Mouse (Mus musculus): ENCODE measurements at regions not wholly inside any gene's neighbourhood (a gene's known extent, or its start where the extent isn't known, plus 50 kb on each side); places are given as distances from the start of the nearest gene placed in this dataset.

DNA sequence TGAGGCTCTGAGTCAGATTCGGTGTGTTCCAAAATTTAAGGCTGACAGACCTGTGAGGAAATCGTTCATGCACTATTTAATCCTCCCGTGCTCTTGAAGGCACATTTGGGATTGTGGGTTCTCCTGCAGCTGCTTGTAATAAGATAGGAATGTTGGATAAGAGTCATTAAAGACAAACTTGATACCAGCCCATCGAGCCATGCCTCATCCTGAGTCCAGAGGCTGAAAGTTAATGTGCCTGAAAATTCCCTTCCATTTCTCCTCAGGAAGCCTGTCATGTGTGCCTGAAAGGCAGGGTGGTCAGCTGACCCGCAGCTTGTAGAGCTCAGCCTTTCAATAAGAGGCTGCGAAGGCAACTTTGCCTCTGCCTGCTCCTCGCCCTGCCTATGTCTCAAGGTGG lies 113.4 kb upstream of the Ranbp3l start:
- no peak overlapping the region for H3K4me3 ChIP-seq (ENCODE audit: insufficient read depth in 1 of 2, low read depth in 1 of 2, low read length in 2 of 2, poor library complexity in 1 of 2, severe bottlenecking in 1 of 2)
- no peak overlapping the region for H3K9ac ChIP-seq (ENCODE audit: insufficient read depth, low read depth, low read length, poor library complexity, severe bottlenecking)
- in situ Hi-C loops (cut with MboI; ENCODE audit: low sequenced_read_pairs in 2 of 2, unreplicated experiment in 2 of 2), result no loop called here
- H3K27ac ChIP-seq (ENCODE audit: insufficient read depth, low read depth, low read length, poor library complexity, severe bottlenecking), result no peak overlapping the region
- H3K9me3 ChIP-seq (ENCODE audit: control insufficient read depth, insufficient read depth, low read depth, low read length), result no peaks in the 10 kb centered on the region
- DNase-seq (ENCODE audit: low read depth, low spot score), result no peak
- TF ChIP-seq MAFK (IDR thresholded peaks at IDR 0.05; ENCODE audit: insufficient read depth, low read depth, low read length), result no peak
- no peak for TF ChIP-seq ZNF384 (IDR thresholded peaks at IDR 0.05; ENCODE audit: low read depth, low read length)
- TF ChIP-seq ZC3H11A (IDR thresholded peaks at IDR 0.05; ENCODE audit: borderline replicate concordance, low read depth, low read length), result no peak
- no peak for TF ChIP-seq CHD2 (IDR thresholded peaks at IDR 0.05; ENCODE audit: low read depth, low read length)
- TF ChIP-seq HCFC1 (IDR thresholded peaks at IDR 0.05; ENCODE audit: borderline replicate concordance, insufficient read depth, low read length), result no peak
- no peaks in the 10 kb centered on the region for H3K36me3 ChIP-seq (ENCODE audit: control insufficient read depth, insufficient read depth, low read length, poor library complexity, severe bottlenecking)
- H3K4me1 ChIP-seq (ENCODE audit: control insufficient read depth in 2 of 2, insufficient read depth in 2 of 2, low read length in 2 of 2, poor library complexity in 1 of 2), result no peaks in the 10 kb centered on the region

DNA sequence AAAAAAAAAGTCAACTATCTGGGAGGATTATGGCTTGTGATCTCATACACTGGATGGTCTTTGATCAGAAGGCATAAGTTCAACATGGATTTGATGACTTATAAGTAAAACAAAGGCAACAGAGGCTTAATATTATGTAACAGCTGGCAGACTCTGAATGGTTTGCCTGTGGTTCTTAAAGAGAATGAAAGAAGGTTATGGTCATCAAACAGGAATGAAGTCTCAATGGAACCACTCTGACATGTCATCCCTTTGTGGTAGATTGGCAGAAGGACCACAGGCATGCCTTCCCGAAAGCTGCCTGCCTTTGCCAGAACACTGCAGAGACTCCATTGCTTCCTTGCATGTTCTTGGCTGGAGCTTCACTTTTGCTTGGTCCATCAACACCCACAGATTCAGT lies 116.8 kb upstream of the Ranbp3l start:
- Histone ChIP-seq H3K36me3 (ENCODE audit: control insufficient read depth, insufficient read depth, low read length, poor library complexity, severe bottlenecking) (no peaks in the 10 kb centered on the region), H3K27ac (ENCODE audit: insufficient read depth, low read depth, low read length, poor library complexity, severe bottlenecking) (no peak overlapping the region), H3K4me1 (ENCODE audit: control insufficient read depth in 2 of 2, insufficient read depth in 2 of 2, low read length in 2 of 2, poor library complexity in 1 of 2) (no peaks in the 10 kb centered on the region), H3K4me3 (ENCODE audit: insufficient read depth in 1 of 2, low read depth in 1 of 2, low read length in 2 of 2, poor library complexity in 1 of 2, severe bottlenecking in 1 of 2) (no peak overlapping the region), H3K9me3 (ENCODE audit: control insufficient read depth, insufficient read depth, low read depth, low read length) (no peaks in the 10 kb centered on the region), H3K9ac (ENCODE audit: insufficient read depth, low read depth, low read length, poor library complexity, severe bottlenecking) (no peak overlapping the region)
- TF ChIP-seq HCFC1 (IDR thresholded peaks at IDR 0.05; ENCODE audit: borderline replicate concordance, insufficient read depth, low read length) (no peak), MAFK (IDR thresholded peaks at IDR 0.05; ENCODE audit: insufficient read depth, low read depth, low read length) (no peak), ZC3H11A (IDR thresholded peaks at IDR 0.05; ENCODE audit: borderline replicate concordance, low read depth, low read length) (no peak), ZNF384 (IDR thresholded peaks at IDR 0.05; ENCODE audit: low read depth, low read length) (no peak), CHD2 (IDR thresholded peaks at IDR 0.05; ENCODE audit: low read depth, low read length) (no peak)
- DNase-seq (ENCODE audit: low read depth, low spot score), result no peak
- in situ Hi-C loops (cut with MboI; ENCODE audit: low sequenced_read_pairs in 2 of 2, unreplicated experiment in 2 of 2), result no loop called here

DNA sequence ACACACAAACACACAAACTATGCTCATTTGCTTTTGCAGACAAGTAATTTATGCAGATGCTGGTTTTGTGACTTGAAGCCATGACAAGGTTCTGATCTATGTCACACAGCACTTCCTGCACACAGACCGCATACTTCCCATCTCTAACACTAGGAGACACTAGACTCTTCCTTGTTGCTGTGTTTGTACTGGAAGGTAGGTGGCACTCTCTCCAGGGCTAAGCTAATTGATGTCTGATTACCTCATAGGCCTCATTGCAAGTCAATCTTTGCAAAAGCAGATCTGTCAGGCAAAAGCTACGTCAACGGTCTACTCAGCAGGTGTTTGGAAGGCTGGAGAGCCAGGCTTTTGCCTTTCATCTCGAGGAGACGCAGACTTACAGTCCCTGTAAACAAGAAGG lies 118.3 kb upstream of the Ranbp3l start:
- no peak for DNase-seq (ENCODE audit: low read depth, low spot score)
- H3K27ac ChIP-seq (ENCODE audit: insufficient read depth, low read depth, low read length, poor library complexity, severe bottlenecking), result no peak overlapping the region
- no peak overlapping the region for H3K4me3 ChIP-seq (ENCODE audit: insufficient read depth in 1 of 2, low read depth in 1 of 2, low read length in 2 of 2, poor library complexity in 1 of 2, severe bottlenecking in 1 of 2)
- peak; percentile 16 for TF ChIP-seq ZC3H11A (IDR thresholded peaks at IDR 0.05; ENCODE audit: borderline replicate concordance, low read depth, low read length)
- no peak for TF ChIP-seq MAFK (IDR thresholded peaks at IDR 0.05; ENCODE audit: insufficient read depth, low read depth, low read length)
- in situ Hi-C loops (cut with MboI; ENCODE audit: low sequenced_read_pairs in 2 of 2, unreplicated experiment in 2 of 2), result no loop called here
- H3K36me3 ChIP-seq (ENCODE audit: control insufficient read depth, insufficient read depth, low read length, poor library complexity, severe bottlenecking), result no peaks in the 10 kb centered on the region
- no peaks in the 10 kb centered on the region for H3K9me3 ChIP-seq (ENCODE audit: control insufficient read depth, insufficient read depth, low read depth, low read length)
- no peaks in the 10 kb centered on the region for H3K4me1 ChIP-seq (ENCODE audit: control insufficient read depth in 2 of 2, insufficient read depth in 2 of 2, low read length in 2 of 2, poor library complexity in 1 of 2)
- no peak overlapping the region for H3K9ac ChIP-seq (ENCODE audit: insufficient read depth, low read depth, low read length, poor library complexity, severe bottlenecking)

DNA sequence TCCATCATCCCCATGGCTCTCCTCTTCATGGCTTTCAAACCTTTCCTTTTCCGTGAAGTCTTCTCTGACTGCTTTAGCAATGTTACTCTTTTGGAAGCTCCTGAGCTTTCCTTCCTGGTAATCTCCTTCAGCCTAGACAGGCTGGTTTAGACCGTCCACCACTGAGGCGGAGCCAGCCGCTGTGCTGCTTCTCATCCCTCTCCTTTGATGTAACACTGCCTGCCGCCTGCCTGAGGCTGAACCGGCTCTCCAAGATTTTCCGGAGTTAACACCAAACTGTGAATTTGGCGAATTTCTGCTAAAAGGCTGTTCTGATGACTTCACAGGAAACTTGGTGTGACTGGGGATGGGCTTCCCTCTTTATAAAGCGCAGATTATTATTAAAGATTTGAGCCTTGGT lies 125.6 kb upstream of the Ranbp3l start:
- Histone ChIP-seq H3K9me3 (ENCODE audit: control insufficient read depth, insufficient read depth, low read depth, low read length) (no peaks in the 10 kb centered on the region), H3K4me1 (ENCODE audit: control insufficient read depth in 2 of 2, insufficient read depth in 2 of 2, low read length in 2 of 2, poor library complexity in 1 of 2) (0 out of 4 replicates have a peak, but pooled peaks cover 0 to 1% of the 10 kb centered on the region in 2 experiments), H3K4me3 (ENCODE audit: insufficient read depth in 1 of 2, low read depth in 1 of 2, low read length in 2 of 2, poor library complexity in 1 of 2, severe bottlenecking in 1 of 2) (no peak overlapping the region), H3K36me3 (ENCODE audit: control insufficient read depth, insufficient read depth, low read length, poor library complexity, severe bottlenecking) (no peaks in the 10 kb centered on the region), H3K27ac (ENCODE audit: insufficient read depth, low read depth, low read length, poor library complexity, severe bottlenecking) (no peak overlapping the region), H3K9ac (ENCODE audit: insufficient read depth, low read depth, low read length, poor library complexity, severe bottlenecking) (no peak overlapping the region)
- no peak for DNase-seq (ENCODE audit: low read depth, low spot score)
- TF ChIP-seq MAFK (IDR thresholded peaks at IDR 0.05; ENCODE audit: insufficient read depth, low read depth, low read length), result no peak
- no peak for TF ChIP-seq ZNF384 (IDR thresholded peaks at IDR 0.05; ENCODE audit: low read depth, low read length)
- TF ChIP-seq CHD2 (IDR thresholded peaks at IDR 0.05; ENCODE audit: low read depth, low read length), result no peak
- TF ChIP-seq HCFC1 (IDR thresholded peaks at IDR 0.05; ENCODE audit: borderline replicate concordance, insufficient read depth, low read length), result no peak
- no peak for TF ChIP-seq ZC3H11A (IDR thresholded peaks at IDR 0.05; ENCODE audit: borderline replicate concordance, low read depth, low read length)
- in situ Hi-C loops (cut with MboI; ENCODE audit: low sequenced_read_pairs in 2 of 2, unreplicated experiment in 2 of 2), result no loop called here

DNA sequence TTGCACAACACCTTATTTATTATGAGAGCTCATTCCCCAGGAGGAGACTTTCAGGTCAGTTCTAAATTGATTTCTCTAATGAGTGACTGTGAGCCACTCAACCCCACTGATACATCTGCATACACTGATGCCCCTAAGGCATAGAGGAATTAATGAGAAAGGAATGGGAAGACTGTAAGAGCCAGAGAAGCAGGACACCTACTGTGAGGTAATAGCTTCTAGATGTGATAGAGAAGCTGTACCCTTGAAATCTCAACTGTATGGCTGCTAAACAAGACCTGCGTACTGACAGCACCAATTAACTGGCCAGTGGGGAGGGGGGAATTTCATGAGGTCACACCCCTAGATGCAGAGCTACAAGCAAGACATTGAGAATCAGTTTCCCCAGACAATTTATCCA lies 128.3 kb upstream of the Ranbp3l start:
- TF ChIP-seq CHD2 (IDR thresholded peaks at IDR 0.05; ENCODE audit: low read depth, low read length) (no peak), MAFK (IDR thresholded peaks at IDR 0.05; ENCODE audit: insufficient read depth, low read depth, low read length) (no peak), ZNF384 (IDR thresholded peaks at IDR 0.05; ENCODE audit: low read depth, low read length) (no peak), ZC3H11A (IDR thresholded peaks at IDR 0.05; ENCODE audit: borderline replicate concordance, low read depth, low read length) (no peak), HCFC1 (IDR thresholded peaks at IDR 0.05; ENCODE audit: borderline replicate concordance, insufficient read depth, low read length) (no peak)
- no peaks in the 10 kb centered on the region for H3K36me3 ChIP-seq (ENCODE audit: control insufficient read depth, insufficient read depth, low read length, poor library complexity, severe bottlenecking)
- in situ Hi-C loops (cut with MboI; ENCODE audit: low sequenced_read_pairs in 2 of 2, unreplicated experiment in 2 of 2), result no loop called here

More for the DNA sequence above, 128.3 kb upstream of the Ranbp3l start:
- Histone ChIP-seq H3K4me1 (ENCODE audit: control insufficient read depth in 2 of 2, insufficient read depth in 2 of 2, low read length in 2 of 2, poor library complexity in 1 of 2) (0 out of 4 replicates have a peak, but pooled peaks cover 0 to 1% of the 10 kb centered on the region in 2 experiments), H3K9me3 (ENCODE audit: control insufficient read depth, insufficient read depth, low read depth, low read length) (no peaks in the 10 kb centered on the region), H3K27ac (ENCODE audit: insufficient read depth, low read depth, low read length, poor library complexity, severe bottlenecking) (no peak overlapping the region), H3K9ac (ENCODE audit: insufficient read depth, low read depth, low read length, poor library complexity, severe bottlenecking) (no peak overlapping the region), H3K4me3 (ENCODE audit: insufficient read depth in 1 of 2, low read depth in 1 of 2, low read length in 2 of 2, poor library complexity in 1 of 2, severe bottlenecking in 1 of 2) (no peak overlapping the region)
- no peak for DNase-seq (ENCODE audit: low read depth, low spot score)

Measured in ES-E14 (cell line).